Mouse (Mus musculus): Measurements from ENCODE around the gene Atp12a. TPM values are rescaled to one million over a fixed set of nuclear protein-coding genes. Genes with fewer than 3 reads are reported as not detected.

Gene Atp12a
- polyA plus RNA-seq (2012; rRNA removed), result 0.23 and 0.25 TPM in 2 replicates

GRCm38 (mm10) chr14:56364711-56365237 is at the start of gene Atp12a:
Gene Atp12a, plus strand, starts transcription at chr14:56365068.

DNA sequence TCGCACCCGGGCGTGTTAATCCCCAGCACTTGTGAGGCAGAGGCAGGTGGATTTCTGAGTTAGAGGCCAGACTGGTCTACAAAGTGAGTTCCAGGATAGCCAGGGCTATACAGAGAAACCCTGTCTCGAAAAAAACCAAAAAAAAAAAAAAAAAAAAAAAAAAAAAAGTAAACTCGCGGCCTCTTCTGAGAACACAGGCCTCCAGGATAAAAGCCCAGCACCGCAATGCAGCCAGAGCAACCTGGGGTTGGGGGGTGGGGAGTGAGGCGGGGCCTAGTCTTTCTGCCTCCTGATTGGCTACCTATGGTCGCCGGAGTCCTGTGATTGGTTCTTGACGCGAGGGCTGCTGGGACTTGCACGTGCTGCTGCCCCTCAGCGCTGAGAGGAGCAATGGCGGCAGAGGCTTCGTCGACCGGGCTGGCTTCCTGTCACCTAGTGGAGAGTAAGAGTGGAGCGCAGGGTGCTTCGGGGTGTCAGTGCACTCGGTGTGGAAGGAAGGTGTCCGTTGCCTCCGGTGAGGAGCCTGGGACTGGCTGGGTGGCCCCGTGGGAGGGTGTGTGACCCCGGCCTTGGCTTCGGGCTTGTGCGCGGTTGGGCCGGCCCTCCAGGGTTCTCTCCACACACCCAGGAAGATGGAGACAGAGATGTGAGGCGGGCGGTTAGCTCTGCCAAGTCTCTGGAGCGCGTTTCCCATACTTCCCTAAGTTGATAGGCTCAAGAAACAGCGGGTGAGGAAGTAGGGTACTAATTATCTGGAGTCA is 37.6 kb downstream of the Atp12a start, which contains the start of gene Rnf17:
Rnf17 (plus strand) TSS at position 271 of the 761 bp plus-strand sequence.

Other genes with a start within 250 kb of the Atp12a start
- not detected in 2 replicates for gene Gzme, start 244.4 kb upstream of the Atp12a start, polyA plus RNA-seq (2012; rRNA removed)
- gene Gzmd, start 232.5 kb upstream of the Atp12a start, polyA plus RNA-seq (2012; rRNA removed), result not detected in 2 replicates
- gene Gzmg, start 205.5 kb upstream of the Atp12a start, polyA plus RNA-seq (2012; rRNA removed), result not detected in 2 replicates
- gene Gzmn, start 190.5 kb upstream of the Atp12a start, polyA plus RNA-seq (2012; rRNA removed), result not detected in 2 replicates
- gene Gzmf, start 153.7 kb upstream of the Atp12a start, polyA plus RNA-seq (2012; rRNA removed), result not detected in 2 replicates
- not detected in 2 replicates for gene Gzmc, start 130.4 kb upstream of the Atp12a start, polyA plus RNA-seq (2012; rRNA removed)
- gene Gzmb, start 102.8 kb upstream of the Atp12a start, polyA plus RNA-seq (2012; rRNA removed), result 0.05 TPM in 1 of 2 replicates, not detected in the other
- 0.49 and 0.56 TPM in 2 replicates for gene Rnf17, start 37.5 kb downstream of the Atp12a start, polyA plus RNA-seq (2012; rRNA removed)
- gene Cenpj, start 210.4 kb downstream of the Atp12a start, polyA plus RNA-seq (2012; rRNA removed), result 8.1 and 8.6 TPM in 2 replicates
- gene Parp4, start 210.6 kb downstream of the Atp12a start, polyA plus RNA-seq (2012; rRNA removed), result 1.2 and 1.7 TPM in 2 replicates

All from central nervous system, embryonic 18 days (tissue).